Mouse (Mus musculus) heart, adult 2 months (tissue): ENCODE results near the gene Fam187a.

Experiments
- CTCF ChIP-seq: fragments of 200-600 bp; IDR thresholded peaks from 2 replicates; pipeline ENCODE4 v1.8.1; 2022; ENCODE audit warnings: antibody characterized with exemption, mild to moderate bottlenecking, moderate library complexity
- POLR2A ChIP-seq: fragments of 200-500 bp; IDR thresholded peaks from 2 replicates; pipeline ENCODE4 v1.6.1; 2011; ENCODE audit warnings: mild to moderate bottlenecking, low read depth, low read length, control low read depth; ENCODE audit not compliant: insufficient read depth

- TF ChIP-seq POLR2A (no peak), CTCF (no peak)
Measured at GRCm38 (mm10) chr11:102859933-102860332, 25.0 kb upstream of the Fam187a start.
